Mouse (Mus musculus) left cerebral cortex, postnatal 25 days (tissue): ENCODE measurements around the gene Il17re. TPM values are rescaled to one million over a fixed set of nuclear protein-coding genes. Genes with fewer than 3 reads are reported as not detected.

ENCODE experiments used
- DNase-seq, 2 experiments: peaks; one replicate each; pipeline ENCODE4 v3.0.0; 2022; ENCODE audit warnings: low spot score in 2 of 2, mixed read lengths in 1 of 2
- intact Hi-C: fragments of 180-260 bp; cut with DNase I; formaldehyde crosslinking; loops from one replicate; pipeline ENCODE4 v1.15.1; 2025
- total RNA-seq, 2 experiments: library from RNA; stranded (reverse); gene quantifications; 2 replicates each; pipeline ENCODE4 v1.2.3; 2021

Gene Il17re
- under 1 TPM; 0.34 to 0.66 TPM for total RNA-seq

GRCm38 (mm10) chr6:113457952-113458534 lies at the start of gene Il17re:
TSS of gene Il17re (plus strand) at chr6:113458484.
- intact Hi-C loops, result no loop called here
- no peak for DNase-seq

- intact Hi-C loops, result no loop called here
Measured at GRCm38 (mm10) chr6:113410001-113410400, 48.3 kb upstream of the Il17re start.

GRCm38 (mm10) chr6:113416416-113416815 lies 41.9 kb upstream of the Il17re start:
- intact Hi-C loops, result no loop called here
- no peak for DNase-seq

More at GRCm38 (mm10) chr6:113410001-113410400, 48.3 kb upstream of the Il17re start:
- DNase-seq, result no peak

GRCm38 (mm10) chr6:113418441-113419198 lies 39.7 kb upstream of the Il17re start:
- no peak for DNase-seq
- intact Hi-C loops, result no loop called here

- intact Hi-C loops, result no loop called here
Measured at GRCm38 (mm10) chr6:113419199-113419587, 39.1 kb upstream of the Il17re start, which contains the start of gene Rpusd3. TSS of gene Rpusd3 (minus strand) at chr6:113419340.

GRCm38 (mm10) chr6:113423000-113423399 lies 35.3 kb upstream of the Il17re start:
- DNase-seq, result no peak
- intact Hi-C loops, result no loop called here

More at GRCm38 (mm10) chr6:113419199-113419587, 39.1 kb upstream of the Il17re start, which contains the start of gene Rpusd3:
- DNase-seq, result peak; percentile 97 to 98

- DNase-seq, result no peak
- intact Hi-C loops, result no loop called here
Measured at GRCm38 (mm10) chr6:113424187-113424586, 34.1 kb upstream of the Il17re start.

GRCm38 (mm10) chr6:113426696-113427095 lies 31.6 kb upstream of the Il17re start:
- intact Hi-C loops, result no loop called here
- no peak for DNase-seq

- intact Hi-C loops, result no loop called here
- no peak for DNase-seq
Measured at GRCm38 (mm10) chr6:113427397-113427796, 30.9 kb upstream of the Il17re start.

GRCm38 (mm10) chr6:113428006-113428405 lies 30.3 kb upstream of the Il17re start:
- intact Hi-C loops, result no loop called here
- DNase-seq, result no peak

GRCm38 (mm10) chr6:113429965-113430364 lies 28.3 kb upstream of the Il17re start:
- intact Hi-C loops, result no loop called here
- no peak for DNase-seq

GRCm38 (mm10) chr6:113430846-113431245 lies 27.4 kb upstream of the Il17re start:
- intact Hi-C loops, result no loop called here
- no peak for DNase-seq

- intact Hi-C loops, result no loop called here
- DNase-seq, result no peak
Measured at GRCm38 (mm10) chr6:113431801-113432200, 26.5 kb upstream of the Il17re start.

- DNase-seq, result no peak
- intact Hi-C loops, result no loop called here
Measured at GRCm38 (mm10) chr6:113433661-113434060, 24.6 kb upstream of the Il17re start.

GRCm38 (mm10) chr6:113434691-113435090 lies 23.6 kb upstream of the Il17re start:
- DNase-seq, result no peak

GRCm38 (mm10) chr6:113435664-113436205 lies 22.5 kb upstream of the Il17re start, which contains the start of gene Cidec:
TSS of gene Cidec (minus strand) at chr6:113435760.
- intact Hi-C loops, result no loop called here
- no peak for DNase-seq

More at GRCm38 (mm10) chr6:113434691-113435090, 23.6 kb upstream of the Il17re start:
- intact Hi-C loops, result no loop called here

GRCm38 (mm10) chr6:113437135-113437534 lies 21.1 kb upstream of the Il17re start:
- DNase-seq, result no peak
- intact Hi-C loops, result no loop called here

- DNase-seq, result no peak
- intact Hi-C loops, result no loop called here
Measured at GRCm38 (mm10) chr6:113438721-113439430, 19.4 kb upstream of the Il17re start.

- no peak for DNase-seq
- intact Hi-C loops, result no loop called here
Measured at GRCm38 (mm10) chr6:113440686-113441085, 17.6 kb upstream of the Il17re start.

- intact Hi-C loops, result no loop called here
- peak; percentile 54 to 74 for DNase-seq
Measured at GRCm38 (mm10) chr6:113441147-113441680, 17.1 kb upstream of the Il17re start.
